Mouse (Mus musculus): ENCODE measurements at regions not wholly inside any gene's neighbourhood (a gene's known extent, or its start where the extent isn't known, plus 50 kb on each side); places are given as distances from the start of the nearest gene placed in this dataset.
A peak's percentile ranks its signal among the peaks of the same experiment; 100 is the strongest.

GRCm38 (mm10) chr1:169166041-169166850, 365.0 kb downstream of the Nuf2 start:
- no peak overlapping the region for H3K27ac ChIP-seq (ENCODE audit: low read length)
- no peak overlapping the region for H3K4me3 ChIP-seq (ENCODE audit: low read depth, low read length)
- no peaks in the 10 kb centered on the region for H3K27me3 ChIP-seq (replicated peaks; ENCODE audit: insufficient read depth, low read length)
- TF ChIP-seq CTCF (IDR thresholded peaks at IDR 0.05) (no peak), EP300 (IDR thresholded peaks at IDR 0.05) (peak; percentile 68; the same call in 1 of the 2 replicates)
- no peaks in the 10 kb centered on the region for H3K36me3 ChIP-seq (ENCODE audit: insufficient read depth, low read length)
- no peaks in the 10 kb centered on the region; the same call in 1 of the 2 replicates for H3K4me1 ChIP-seq (ENCODE audit: insufficient read depth, low read depth, low read length)
- H3K4me2 ChIP-seq (replicated peaks; ENCODE audit: low read depth, low read length), result no peak overlapping the region
- ATAC-seq (peak; percentile 80), DNase-seq (ENCODE audit: low spot score) (peak; percentile 87)
- WGBS, result 55% methylated on average over 5 of the region's 5 CpGs
- no peaks in the 10 kb centered on the region for H3K9me3 ChIP-seq (ENCODE audit: low read length)
- no peak overlapping the region for H3K9ac ChIP-seq (replicated peaks; ENCODE audit: low read depth)

DNA sequence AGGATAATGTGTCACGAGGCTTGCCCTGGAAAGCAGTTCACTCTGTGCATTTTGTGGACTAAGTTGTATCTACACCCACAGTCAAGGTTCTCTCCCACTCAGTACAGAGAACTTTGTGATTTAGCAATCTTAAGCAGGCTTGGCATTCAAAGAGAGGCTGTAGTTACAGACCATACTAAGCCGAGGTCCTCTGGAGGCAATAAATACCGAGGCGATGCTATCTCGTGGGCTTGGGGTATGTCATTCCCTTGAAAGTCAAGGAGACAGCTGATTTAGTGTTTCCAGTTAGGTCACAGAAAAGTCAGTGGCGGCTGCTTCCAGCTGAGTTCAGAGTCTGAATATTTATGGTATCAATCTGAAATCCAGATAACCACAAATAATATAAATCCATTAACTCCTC, 370.4 kb downstream of the Nuf2 start:
- Histone ChIP-seq H3K4me2 (replicated peaks; ENCODE audit: low read depth, low read length) (no peak overlapping the region), H3K9ac (replicated peaks; ENCODE audit: low read depth) (no peak overlapping the region), H3K9me3 (ENCODE audit: low read length) (no peaks in the 10 kb centered on the region), H3K4me1 (ENCODE audit: insufficient read depth, low read depth, low read length) (no peaks in the 10 kb centered on the region), H3K27ac (ENCODE audit: low read length) (no peak overlapping the region), H3K27me3 (replicated peaks; ENCODE audit: insufficient read depth, low read length) (no peaks in the 10 kb centered on the region), H3K4me3 (ENCODE audit: low read depth, low read length) (no peak overlapping the region), H3K36me3 (ENCODE audit: insufficient read depth, low read length) (no peaks in the 10 kb centered on the region)
- 44% methylated on average over 6 of the region's 6 CpGs for WGBS
- DNase-seq (ENCODE audit: low spot score), result peak; percentile 9
- TF ChIP-seq EP300 (IDR thresholded peaks at IDR 0.05) (no peak), CTCF (IDR thresholded peaks at IDR 0.05) (no peak)
- no peak for ATAC-seq

GRCm38 (mm10) chr1:169160220-169160619, 371.0 kb downstream of the Nuf2 start:
- H3K27me3 ChIP-seq (replicated peaks; ENCODE audit: insufficient read depth, low read length), result no peaks in the 10 kb centered on the region
- ATAC-seq, result no peak
- no peaks in the 10 kb centered on the region for H3K4me1 ChIP-seq (ENCODE audit: insufficient read depth, low read depth, low read length)
- TF ChIP-seq EP300 (IDR thresholded peaks at IDR 0.05) (no peak), CTCF (IDR thresholded peaks at IDR 0.05) (no peak)
- no peak overlapping the region for H3K4me2 ChIP-seq (replicated peaks; ENCODE audit: low read depth, low read length)
- DNase-seq (ENCODE audit: low spot score), result no peak
- H3K9me3 ChIP-seq (ENCODE audit: low read length), result no peaks in the 10 kb centered on the region
- no peak overlapping the region for H3K27ac ChIP-seq (ENCODE audit: low read length)
- H3K36me3 ChIP-seq (ENCODE audit: insufficient read depth, low read length), result no peaks in the 10 kb centered on the region
- no peak overlapping the region for H3K4me3 ChIP-seq (ENCODE audit: low read depth, low read length)
- WGBS, result 57% methylated on average over 1 of the region's 1 CpGs
- no peak overlapping the region for H3K9ac ChIP-seq (replicated peaks; ENCODE audit: low read depth)

DNA sequence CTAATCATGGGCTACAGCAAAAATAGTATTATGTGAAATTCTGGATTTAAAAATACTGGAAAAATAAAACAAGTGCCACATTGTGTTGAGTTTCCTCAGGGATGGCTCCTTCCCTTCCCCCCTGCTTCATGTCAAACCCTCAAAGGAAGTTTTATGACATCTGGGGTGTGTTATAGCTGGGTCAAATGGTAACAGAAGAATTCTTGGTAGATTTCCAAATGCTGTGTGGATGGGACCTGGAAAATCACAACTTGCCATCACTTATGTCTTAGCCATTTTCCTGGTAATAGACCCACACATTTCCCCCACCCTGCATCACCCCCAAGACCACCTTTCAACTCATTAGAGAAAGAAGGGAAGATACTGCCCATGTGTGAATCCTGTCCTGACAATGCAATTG, 371.5 kb downstream of the Nuf2 start:
- DNase-seq (ENCODE audit: low spot score) (no peak), ATAC-seq (no peak)

DNA sequence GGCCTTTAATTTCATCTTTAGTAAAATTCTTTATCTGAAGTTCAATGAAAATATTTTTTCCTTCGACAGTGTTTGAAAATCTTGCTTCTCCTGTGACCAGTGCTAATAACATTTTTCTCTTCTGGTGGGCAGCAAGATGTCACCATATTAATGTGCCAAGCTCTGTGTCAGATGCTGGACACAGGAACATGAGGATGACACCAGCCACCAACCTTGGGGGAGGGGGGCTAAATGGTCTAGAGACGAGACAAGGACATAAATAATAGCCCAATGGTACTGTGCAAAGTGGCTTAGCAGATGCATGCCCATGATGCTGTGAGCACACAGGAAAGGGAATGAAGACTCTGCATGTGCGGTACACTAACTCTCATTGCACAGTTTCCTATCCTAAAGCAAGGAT, 373.8 kb downstream of the Nuf2 start:
- no peak for ATAC-seq
- Histone ChIP-seq H3K9ac (replicated peaks; ENCODE audit: low read depth) (no peak overlapping the region), H3K36me3 (ENCODE audit: insufficient read depth, low read length) (no peaks in the 10 kb centered on the region), H3K4me2 (replicated peaks; ENCODE audit: low read depth, low read length) (no peak overlapping the region), H3K9me3 (ENCODE audit: low read length) (no peaks in the 10 kb centered on the region), H3K4me1 (ENCODE audit: insufficient read depth, low read depth, low read length) (no peaks in the 10 kb centered on the region), H3K27ac (ENCODE audit: low read length) (no peak overlapping the region), H3K4me3 (ENCODE audit: low read depth, low read length) (no peak overlapping the region), H3K27me3 (replicated peaks; ENCODE audit: insufficient read depth, low read length) (no peaks in the 10 kb centered on the region)
- WGBS, result 62% methylated on average over 3 of the region's 3 CpGs
- DNase-seq (ENCODE audit: low spot score), result no peak
- no peak for TF ChIP-seq CTCF (IDR thresholded peaks at IDR 0.05)
- TF ChIP-seq EP300 (IDR thresholded peaks at IDR 0.05), result no peak

More for the DNA sequence above, 371.5 kb downstream of the Nuf2 start:
- Histone ChIP-seq H3K4me2 (replicated peaks; ENCODE audit: low read depth, low read length) (no peak overlapping the region), H3K9ac (replicated peaks; ENCODE audit: low read depth) (no peak overlapping the region), H3K4me1 (ENCODE audit: insufficient read depth, low read depth, low read length) (no peaks in the 10 kb centered on the region), H3K36me3 (ENCODE audit: insufficient read depth, low read length) (no peaks in the 10 kb centered on the region), H3K9me3 (ENCODE audit: low read length) (no peaks in the 10 kb centered on the region), H3K4me3 (ENCODE audit: low read depth, low read length) (no peak overlapping the region), H3K27ac (ENCODE audit: low read length) (no peak overlapping the region), H3K27me3 (replicated peaks; ENCODE audit: insufficient read depth, low read length) (no peaks in the 10 kb centered on the region)
- TF ChIP-seq EP300 (IDR thresholded peaks at IDR 0.05) (no peak), CTCF (IDR thresholded peaks at IDR 0.05) (no peak)

DNA sequence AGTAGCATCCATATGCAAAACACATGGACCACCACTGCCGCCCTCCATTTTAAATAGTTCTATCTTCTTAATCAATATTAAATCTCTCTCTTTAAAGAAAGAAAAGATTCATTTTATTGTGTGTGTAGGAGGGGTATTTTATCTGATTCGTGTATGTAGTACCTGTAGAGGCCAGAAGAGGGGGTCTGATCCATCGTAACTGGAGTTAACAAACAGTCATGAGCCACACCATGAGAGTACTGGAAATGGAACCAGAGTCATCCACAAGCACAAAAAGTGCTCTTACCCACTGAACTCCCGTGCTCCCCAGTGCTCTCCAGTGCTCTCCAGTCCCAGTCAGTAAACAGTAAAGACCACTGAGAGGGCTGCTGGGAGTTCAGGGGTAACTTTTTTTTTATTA, 374.4 kb downstream of the Nuf2 start:
- H3K9ac ChIP-seq (replicated peaks; ENCODE audit: low read depth), result no peak overlapping the region

More for the DNA sequence above, 374.4 kb downstream of the Nuf2 start:
- Histone ChIP-seq H3K36me3 (ENCODE audit: insufficient read depth, low read length) (no peaks in the 10 kb centered on the region), H3K4me2 (replicated peaks; ENCODE audit: low read depth, low read length) (no peak overlapping the region), H3K27me3 (replicated peaks; ENCODE audit: insufficient read depth, low read length) (no peaks in the 10 kb centered on the region), H3K4me1 (ENCODE audit: insufficient read depth, low read depth, low read length) (no peaks in the 10 kb centered on the region), H3K9me3 (ENCODE audit: low read length) (no peaks in the 10 kb centered on the region), H3K4me3 (ENCODE audit: low read depth, low read length) (no peak overlapping the region), H3K27ac (ENCODE audit: low read length) (no peak overlapping the region)
- no peak for DNase-seq (ENCODE audit: low spot score)
- TF ChIP-seq CTCF (IDR thresholded peaks at IDR 0.05) (no peak), EP300 (IDR thresholded peaks at IDR 0.05) (no peak)
- no peak for ATAC-seq
- 72% methylated on average over 4 of the region's 4 CpGs for WGBS
